Mouse (Mus musculus): Measurements from ENCODE around the gene C2cd3. TPM values are rescaled to one million over a fixed set of nuclear protein-coding genes. Genes with fewer than 3 reads are reported as not detected.

Gene C2cd3
- polyA plus RNA-seq, 1 experiment from 2014 or later: 48.8 TPM

DNA sequence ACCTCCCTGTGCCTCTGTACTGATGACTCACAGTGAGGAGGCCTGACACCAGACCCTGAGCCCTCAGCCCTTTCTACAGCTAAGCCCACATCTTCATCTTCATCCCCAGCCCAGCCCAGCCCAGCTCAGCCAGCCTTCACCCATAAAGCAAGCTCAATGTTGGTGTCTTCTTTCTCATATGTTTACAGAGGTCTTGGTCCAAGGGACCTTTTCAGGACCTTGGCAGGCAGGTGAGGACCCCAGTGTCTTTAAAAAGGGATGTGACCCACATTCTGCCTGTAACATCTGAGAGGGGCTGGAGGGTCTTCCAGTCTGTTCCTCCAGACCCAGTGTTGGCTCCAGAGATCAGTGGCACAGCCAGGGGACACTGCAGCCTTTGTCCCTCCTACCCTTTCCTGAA, 127.4 kb downstream of the C2cd3 start:
- no peaks in the 10 kb centered on the region for H3K9me3 ChIP-seq (ENCODE audit: control insufficient read depth, low read length)
- no peak overlapping the region for H3K4me3 ChIP-seq (ENCODE audit: low read depth, low read length)
- H3K36me3 ChIP-seq (ENCODE audit: control insufficient read depth, insufficient read depth, low read length): no peaks in the 10 kb centered on the region; the same call in 1 of the 2 replicates
- H3K27ac ChIP-seq (ENCODE audit: low read depth, low read length): no peak overlapping the region
- peaks cover 8% of the 10 kb centered on the region; the same call in 1 of the 2 replicates for H3K4me1 ChIP-seq (replicated peaks; ENCODE audit: control insufficient read depth, insufficient read depth, low read length)
- no peak for ATAC-seq (replicated peaks; ENCODE audit: low FRiP score)
- no peaks in the 10 kb centered on the region for H3K27me3 ChIP-seq (ENCODE audit: control insufficient read depth, insufficient read depth, low read length)
- no peak overlapping the region for H3K9ac ChIP-seq (ENCODE audit: low read length)
- no peak for DNase-seq (ENCODE audit: low spot score)
- H3K4me2 ChIP-seq (ENCODE audit: low read depth, low read length, severe bottlenecking): no peak overlapping the region

GRCm38 (mm10) chr7:100500276-100500977, 128.4 kb downstream of the C2cd3 start:
- no peak overlapping the region for H3K27ac ChIP-seq (ENCODE audit: low read depth, low read length)

DNA sequence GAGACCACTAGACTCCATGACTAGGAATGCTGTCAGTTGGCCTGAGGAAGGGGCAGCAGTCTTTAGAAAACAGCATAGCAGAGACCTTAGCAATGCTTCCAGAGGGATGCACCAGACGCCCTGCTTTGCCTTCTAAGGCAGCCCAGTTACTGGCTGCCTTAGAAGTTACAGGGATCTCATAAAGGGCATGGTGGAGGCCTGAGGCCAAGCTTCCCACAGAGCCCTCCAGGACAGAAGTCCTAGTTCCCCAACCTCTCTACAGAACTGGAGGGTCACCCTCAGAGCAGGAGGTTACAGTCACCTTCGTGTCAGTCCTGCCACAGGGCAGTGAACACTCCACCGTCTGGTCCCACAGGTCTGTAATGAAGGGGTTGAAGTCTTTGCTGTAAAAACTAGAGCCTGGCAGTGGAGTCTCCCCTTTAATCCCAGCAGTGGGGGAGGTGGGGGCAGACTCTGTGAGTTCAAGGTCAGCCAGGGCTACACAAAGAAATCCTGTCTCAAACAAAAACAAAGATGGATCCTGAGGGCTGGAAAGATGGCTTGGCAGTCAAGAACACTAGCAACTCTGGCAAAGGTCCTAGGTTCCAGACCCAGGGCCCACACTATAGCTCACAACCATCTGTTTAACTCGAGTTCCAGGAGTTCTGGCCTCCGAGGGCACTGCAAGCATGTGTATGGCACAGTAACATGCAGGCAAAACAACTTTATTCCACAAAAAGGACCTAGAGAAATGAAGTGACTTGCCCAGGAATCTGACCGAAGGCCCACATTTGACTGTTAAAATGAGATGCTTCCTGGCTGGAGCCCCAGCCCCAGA, 129.2 kb downstream of the C2cd3 start:
- 68% methylated on average over 6 of the region's 6 CpGs for WGBS
- no peak for ATAC-seq (replicated peaks; ENCODE audit: low FRiP score)

More at GRCm38 (mm10) chr7:100500276-100500977, 128.4 kb downstream of the C2cd3 start:
- H3K36me3 ChIP-seq (ENCODE audit: control insufficient read depth, insufficient read depth, low read length): no peaks in the 10 kb centered on the region; the same call in 1 of the 2 replicates
- H3K4me2 ChIP-seq (ENCODE audit: low read depth, low read length, severe bottlenecking): no peak overlapping the region
- WGBS: 78% methylated on average over 16 of the region's 16 CpGs
- no peak for ATAC-seq (replicated peaks; ENCODE audit: low FRiP score)
- peaks cover 4% of the 10 kb centered on the region; the same call in 1 of the 2 replicates for H3K4me1 ChIP-seq (replicated peaks; ENCODE audit: control insufficient read depth, insufficient read depth, low read length)
- no peaks in the 10 kb centered on the region for H3K9me3 ChIP-seq (ENCODE audit: control insufficient read depth, low read length)
- H3K9ac ChIP-seq (ENCODE audit: low read length): no peak overlapping the region
- no peaks in the 10 kb centered on the region for H3K27me3 ChIP-seq (ENCODE audit: control insufficient read depth, insufficient read depth, low read length)
- no peak overlapping the region for H3K4me3 ChIP-seq (ENCODE audit: low read depth, low read length)
- DNase-seq (ENCODE audit: low spot score): no peak

DNA sequence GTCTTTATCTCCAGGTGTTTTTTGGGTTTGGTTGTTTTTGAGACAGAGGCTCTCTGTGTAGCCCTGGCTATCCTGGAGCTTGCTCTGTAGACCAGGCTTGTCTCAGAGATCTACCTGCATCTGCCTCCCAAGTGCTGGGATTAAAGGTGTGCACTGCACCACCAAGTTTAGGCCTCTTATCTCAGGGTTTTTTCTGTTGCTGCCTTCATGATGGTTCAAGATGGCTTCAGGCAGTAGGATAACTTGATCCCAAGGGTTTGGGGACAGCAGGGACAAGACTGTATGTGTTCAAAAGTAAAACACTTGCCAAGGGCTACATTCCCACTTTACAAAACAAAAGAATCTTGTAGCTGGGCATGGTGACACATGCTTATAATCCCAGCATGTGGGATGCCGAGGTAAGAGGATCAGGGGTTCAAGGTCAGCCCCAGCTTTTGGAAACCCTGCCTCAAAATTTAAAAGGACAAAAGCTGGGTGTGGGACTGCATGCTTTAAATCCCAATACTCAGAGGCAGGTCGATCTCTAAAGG, 129.9 kb downstream of the C2cd3 start:
- no peaks in the 10 kb centered on the region; the same call in 1 of the 2 replicates for H3K36me3 ChIP-seq (ENCODE audit: control insufficient read depth, insufficient read depth, low read length)
- no peaks in the 10 kb centered on the region for H3K27me3 ChIP-seq (ENCODE audit: control insufficient read depth, insufficient read depth, low read length)
- H3K4me2 ChIP-seq (ENCODE audit: low read depth, low read length, severe bottlenecking): no peak overlapping the region
- no peak overlapping the region for H3K27ac ChIP-seq (ENCODE audit: low read depth, low read length)
- no peak for ATAC-seq (replicated peaks; ENCODE audit: low FRiP score)
- H3K9ac ChIP-seq (ENCODE audit: low read length): no peak overlapping the region
- no peak for DNase-seq (ENCODE audit: low spot score)
- H3K9me3 ChIP-seq (ENCODE audit: control insufficient read depth, low read length): no peaks in the 10 kb centered on the region
- H3K4me1 ChIP-seq (replicated peaks; ENCODE audit: control insufficient read depth, insufficient read depth, low read length): no peaks in the 10 kb centered on the region
- WGBS: 47% methylated on average over 2 of the region's 2 CpGs
- H3K4me3 ChIP-seq (ENCODE audit: low read depth, low read length): no peak overlapping the region

More for the DNA sequence above, 129.2 kb downstream of the C2cd3 start:
- no peak overlapping the region for H3K4me2 ChIP-seq (ENCODE audit: low read depth, low read length, severe bottlenecking)
- no peaks in the 10 kb centered on the region for H3K27me3 ChIP-seq (ENCODE audit: control insufficient read depth, insufficient read depth, low read length)
- H3K27ac ChIP-seq (ENCODE audit: low read depth, low read length): no peak overlapping the region
- H3K9ac ChIP-seq (ENCODE audit: low read length): no peak overlapping the region
- no peak overlapping the region for H3K4me3 ChIP-seq (ENCODE audit: low read depth, low read length)
- no peak for DNase-seq (ENCODE audit: low spot score)
- no peaks in the 10 kb centered on the region for H3K9me3 ChIP-seq (ENCODE audit: control insufficient read depth, low read length)
- H3K36me3 ChIP-seq (ENCODE audit: control insufficient read depth, insufficient read depth, low read length): no peaks in the 10 kb centered on the region; the same call in 1 of the 2 replicates
- no peaks in the 10 kb centered on the region for H3K4me1 ChIP-seq (replicated peaks; ENCODE audit: control insufficient read depth, insufficient read depth, low read length)

DNA sequence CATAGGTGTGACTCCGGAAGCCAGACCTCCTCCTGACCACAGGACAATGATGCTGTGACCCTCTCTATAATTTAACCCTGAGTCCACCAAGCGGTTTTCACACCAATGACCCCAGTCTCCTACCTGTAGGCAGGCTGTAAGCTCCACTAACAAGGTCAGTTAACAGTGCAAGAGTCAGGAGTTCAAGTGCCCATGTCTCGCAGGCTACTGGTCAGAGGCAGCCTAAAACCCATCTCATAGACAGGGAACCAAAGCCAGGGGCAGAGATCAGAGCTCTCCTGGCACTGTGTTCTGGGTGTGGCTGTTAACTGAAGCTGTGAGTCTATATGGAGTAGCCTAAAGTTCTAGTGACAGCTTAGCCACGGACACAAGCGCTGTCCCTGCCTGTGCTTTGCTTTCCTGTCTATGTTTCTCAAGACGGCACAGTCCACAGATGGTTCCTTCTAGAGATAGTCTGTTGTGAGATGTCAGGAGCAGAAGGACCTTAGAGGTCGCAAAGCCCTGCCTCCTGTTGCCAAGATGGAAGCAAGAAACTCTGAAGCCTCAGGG, 130.4 kb downstream of the C2cd3 start:
- Histone ChIP-seq H3K27ac (ENCODE audit: low read depth, low read length) (no peak overlapping the region), H3K4me1 (replicated peaks; ENCODE audit: control insufficient read depth, insufficient read depth, low read length) (no peaks in the 10 kb centered on the region), H3K36me3 (ENCODE audit: control insufficient read depth, insufficient read depth, low read length) (no peaks in the 10 kb centered on the region; the same call in 1 of the 2 replicates), H3K4me3 (ENCODE audit: low read depth, low read length) (no peak overlapping the region), H3K9ac (ENCODE audit: low read length) (no peak overlapping the region), H3K27me3 (ENCODE audit: control insufficient read depth, insufficient read depth, low read length) (no peaks in the 10 kb centered on the region), H3K9me3 (ENCODE audit: control insufficient read depth, low read length) (no peaks in the 10 kb centered on the region), H3K4me2 (ENCODE audit: low read depth, low read length, severe bottlenecking) (no peak overlapping the region)
- DNase-seq (ENCODE audit: low spot score) (no peak), ATAC-seq (replicated peaks; ENCODE audit: low FRiP score) (no peak)
- WGBS: 84% methylated on average over 7 of the region's 7 CpGs

DNA sequence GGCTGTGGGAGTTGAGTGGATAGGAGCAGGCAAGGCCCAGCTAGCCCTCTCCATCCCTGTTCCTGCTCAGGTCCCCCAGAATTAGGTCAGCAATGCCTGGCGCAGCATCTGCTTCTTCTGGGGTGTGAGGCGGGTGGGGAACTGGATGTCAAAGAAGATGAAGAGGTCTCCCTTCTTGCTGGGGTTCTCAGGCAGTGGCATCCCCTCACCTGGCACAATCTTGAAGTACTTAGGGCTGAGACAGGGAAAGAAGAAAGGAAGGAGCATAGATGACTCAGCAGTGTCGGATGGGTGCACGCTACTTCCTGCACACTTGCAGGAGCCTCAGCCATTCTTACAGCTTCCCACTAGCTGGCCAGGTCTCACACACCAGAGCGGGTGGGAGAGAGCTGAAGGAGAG, 131.0 kb downstream of the C2cd3 start:
- Histone ChIP-seq H3K9ac (ENCODE audit: low read length) (no peak overlapping the region), H3K4me2 (ENCODE audit: low read depth, low read length, severe bottlenecking) (no peak overlapping the region), H3K36me3 (ENCODE audit: control insufficient read depth, insufficient read depth, low read length) (no peaks in the 10 kb centered on the region; the same call in 1 of the 2 replicates), H3K4me1 (replicated peaks; ENCODE audit: control insufficient read depth, insufficient read depth, low read length) (no peaks in the 10 kb centered on the region), H3K27ac (ENCODE audit: low read depth, low read length) (no peak overlapping the region), H3K9me3 (ENCODE audit: control insufficient read depth, low read length) (no peaks in the 10 kb centered on the region), H3K4me3 (ENCODE audit: low read depth, low read length) (no peak overlapping the region), H3K27me3 (ENCODE audit: control insufficient read depth, insufficient read depth, low read length) (no peaks in the 10 kb centered on the region)
- ATAC-seq (replicated peaks; ENCODE audit: low FRiP score) (no peak), DNase-seq (ENCODE audit: low spot score) (no peak)
- 94% methylated on average over 5 of the region's 5 CpGs for WGBS

- WGBS: 85% methylated on average over 13 of the region's 13 CpGs
- H3K9ac ChIP-seq (ENCODE audit: low read length): no peak overlapping the region
- H3K36me3 ChIP-seq (ENCODE audit: control insufficient read depth, insufficient read depth, low read length): no peaks in the 10 kb centered on the region
- DNase-seq (ENCODE audit: low spot score) (no peak), ATAC-seq (replicated peaks; ENCODE audit: low FRiP score) (no peak)
- no peaks in the 10 kb centered on the region for H3K9me3 ChIP-seq (ENCODE audit: control insufficient read depth, low read length)
- no peaks in the 10 kb centered on the region for H3K4me1 ChIP-seq (replicated peaks; ENCODE audit: control insufficient read depth, insufficient read depth, low read length)
- H3K4me2 ChIP-seq (ENCODE audit: low read depth, low read length, severe bottlenecking): no peak overlapping the region
- H3K27me3 ChIP-seq (ENCODE audit: control insufficient read depth, insufficient read depth, low read length): no peaks in the 10 kb centered on the region
- H3K4me3 ChIP-seq (ENCODE audit: low read depth, low read length): no peak overlapping the region
- no peak overlapping the region for H3K27ac ChIP-seq (ENCODE audit: low read depth, low read length)
Observed at GRCm38 (mm10) chr7:100504740-100505487, 132.9 kb downstream of the C2cd3 start.

- Histone ChIP-seq H3K36me3 (ENCODE audit: control insufficient read depth, insufficient read depth, low read length) (no peaks in the 10 kb centered on the region), H3K4me3 (ENCODE audit: low read depth, low read length) (no peak overlapping the region), H3K9me3 (ENCODE audit: control insufficient read depth, low read length) (no peaks in the 10 kb centered on the region), H3K27ac (ENCODE audit: low read depth, low read length) (no peak overlapping the region), H3K27me3 (ENCODE audit: control insufficient read depth, insufficient read depth, low read length) (0 out of 2 replicates have a peak, but pooled peaks cover 2% of the 10 kb centered on the region), H3K9ac (ENCODE audit: low read length) (no peak overlapping the region), H3K4me2 (ENCODE audit: low read depth, low read length, severe bottlenecking) (no peak overlapping the region), H3K4me1 (replicated peaks; ENCODE audit: control insufficient read depth, insufficient read depth, low read length) (no peaks in the 10 kb centered on the region)
- 79% methylated on average over 4 of the region's 4 CpGs for WGBS
- no peak for DNase-seq (ENCODE audit: low spot score)
- no peak for ATAC-seq (replicated peaks; ENCODE audit: low FRiP score)
Observed at GRCm38 (mm10) chr7:100506494-100506893, 134.5 kb downstream of the C2cd3 start.
